ENCODE assay signal across 8 mouse cellular contexts in the genomic region with DNA sequence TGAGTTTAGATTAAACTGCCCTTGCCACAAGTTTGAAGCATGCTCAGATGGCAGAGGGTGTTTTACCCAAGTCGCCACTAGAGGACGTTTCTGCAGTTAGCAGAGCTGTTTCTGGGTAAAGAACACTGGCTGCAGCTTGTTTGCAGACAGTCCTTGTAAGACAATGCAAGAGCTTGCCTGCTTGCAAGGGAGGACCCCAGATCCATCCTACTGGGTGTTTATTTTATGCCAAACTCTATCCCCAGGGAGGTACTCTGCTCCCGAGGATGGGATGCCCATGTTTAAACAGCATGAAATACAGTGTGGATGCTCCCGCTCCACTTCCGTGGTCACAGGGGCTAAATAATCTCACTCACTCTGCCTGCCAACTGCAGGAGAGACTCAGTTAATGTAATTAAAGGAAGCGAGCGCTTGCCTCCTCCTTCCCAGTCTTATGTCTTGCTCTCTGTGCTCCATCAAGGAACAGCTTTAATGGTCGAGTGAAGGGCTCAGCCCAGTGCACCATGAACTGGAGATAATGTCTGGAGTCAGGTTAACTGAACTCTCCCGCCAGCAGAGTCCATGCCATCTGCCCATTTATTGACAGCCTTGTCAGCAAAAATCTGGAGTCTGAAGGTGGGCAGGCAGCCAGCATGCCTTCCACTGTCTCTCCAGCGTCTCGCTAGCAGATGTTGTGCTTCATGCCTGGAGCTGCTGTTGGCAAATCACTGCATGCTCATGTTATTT.
A peak's percentile ranks its signal among the peaks of the same experiment; 100 is the strongest.
DNase-seq lines count a peak whose midpoint lies in the region; ATAC-seq lines count a peak whose summit lies in the region.

No protein-coding gene starts in this region.

- ATAC-seq in hindbrain, embryonic 15.5 days (ENCODE audit: low FRiP score, low read depth), result peak; percentile 84

- H3K9me3 ChIP-seq in hindbrain, embryonic 15.5 days, result no peaks in the 10 kb centered on the region

- peaks cover 51% of the 10 kb centered on the region for H3K4me1 ChIP-seq in hindbrain, embryonic 15.5 days (replicated peaks)

- peak; percentile 54 for DNase-seq in NIH3T3 (ENCODE audit: low read depth)
- peak; percentile 42 for DNase-seq in cerebellum, adult 9-11 months
- peak; percentile 44 to 49 for DNase-seq in frontal cortex, postnatal 25 days (ENCODE audit: low spot score in 2 of 2)
- peak; percentile 33 to 59 for DNase-seq in layer of hippocampus, postnatal 36 days
- peak; percentile 41 for DNase-seq in lung, postnatal 36 days
- peak; percentile 78 to 81 for DNase-seq in right cerebral cortex, postnatal 10 days (ENCODE audit: low spot score in 2 of 2)
- no peak for DNase-seq in spleen, adult 12 weeks (ENCODE audit: low spot score)

- no peaks in the 10 kb centered on the region for H3K36me3 ChIP-seq in hindbrain, embryonic 15.5 days

- peak overlapping the region; percentile 91 for H3K27ac ChIP-seq in hindbrain, embryonic 15.5 days (replicated peaks)

- H3K9ac ChIP-seq in hindbrain, embryonic 15.5 days, result peak overlapping the region; percentile 34

- peak overlapping the region; percentile 23 for H3K4me3 ChIP-seq in hindbrain, embryonic 15.5 days

- 3% methylated on average over 11 of the region's 11 CpGs for WGBS in hindbrain, embryonic 15.5 days

- H3K27me3 ChIP-seq in hindbrain, embryonic 15.5 days, result no peaks in the 10 kb centered on the region

- peak overlapping the region; percentile 54 for H3K4me2 ChIP-seq in hindbrain, embryonic 15.5 days
